Mouse (Mus musculus) intestine, embryonic 15.5 days (tissue): ENCODE data around the gene Zfp563. TPM values are rescaled to one million over a fixed set of nuclear protein-coding genes. Genes with fewer than 3 reads are reported as not detected.

ENCODE experiments used
- polyA plus RNA-seq: library from polyadenylated mRNA; unstranded; fragments of >200 nt; fragmentation: Nextera tagmentation; extraction: Ambion mirVana; gene quantifications from 2 replicates; pipeline ENCODE4 v1.2.1, GENCODE M21; 2015

Gene Zfp563
- polyA plus RNA-seq, 1 experiment from 2014 or later: 7.8 TPM

Other genes starting within 250 kb of the Zfp563 start
- gene Zfp870, start 197.7 kb upstream of the Zfp563 start, polyA plus RNA-seq: 6.4 and 6.9 TPM in 2 replicates
- 2.7 and 2.9 TPM in 2 replicates for gene Cyp4f14, start 172.0 kb upstream of the Zfp563 start, polyA plus RNA-seq
- 21.1 and 22.4 TPM in 2 replicates for gene Cyp4f13, start 141.9 kb upstream of the Zfp563 start, polyA plus RNA-seq
- gene Zfp472, start 123.5 kb upstream of the Zfp563 start, polyA plus RNA-seq: 10.0 and 10.7 TPM in 2 replicates
- 9.1 and 9.4 TPM in 2 replicates for gene Zfp952, start 96.2 kb upstream of the Zfp563 start, polyA plus RNA-seq
- gene Zfp763, start 55.9 kb upstream of the Zfp563 start, polyA plus RNA-seq: 9.4 and 11.1 TPM in 2 replicates
- not detected in 2 replicates for gene 4921501E09Rik, start 21.3 kb upstream of the Zfp563 start, polyA plus RNA-seq
- 0.08 TPM in 1 of 2 replicates, not detected in the other for gene Morc2b, start 50.4 kb downstream of the Zfp563 start, polyA plus RNA-seq
- gene Olfr55, start 79.1 kb downstream of the Zfp563 start, polyA plus RNA-seq: 0.03 TPM in 1 of 2 replicates, not detected in the other
- not detected in 2 replicates for gene Olfr239, start 102.0 kb downstream of the Zfp563 start, polyA plus RNA-seq
- not detected in 2 replicates for gene Olfr1564, start 132.4 kb downstream of the Zfp563 start, polyA plus RNA-seq
- gene Zfp955a, start 165.8 kb downstream of the Zfp563 start, polyA plus RNA-seq: 11.7 and 14.0 TPM in 2 replicates
- gene Olfr63, start 175.4 kb downstream of the Zfp563 start, polyA plus RNA-seq: 0.03 TPM in 1 of 2 replicates, not detected in the other
- 9.6 and 9.9 TPM in 2 replicates for gene Zfp955b, start 200.2 kb downstream of the Zfp563 start, polyA plus RNA-seq